Mouse (Mus musculus) kidney, embryonic 14.5 days (tissue): ENCODE results near the gene Fto. TPM values are rescaled to one million over a fixed set of nuclear protein-coding genes. Genes with fewer than 3 reads are reported as not detected.

Source experiments
- ATAC-seq: fragments of 200-750 bp; cut with Nextera tagmentation; 2 replicates; pipeline ENCODE4 v1.8.0; 2017; ENCODE audit warnings: moderate number of reproducible peaks, mild to moderate bottlenecking, moderate TSS enrichment, moderate library complexity; ENCODE audit not compliant: low FRiP score, low TSS enrichment
- H3K27ac ChIP-seq: fragments of 300-500 bp; sonication (generic); 2 replicates; pipeline ENCODE4 v1.5.1; 2014; ENCODE audit warnings: low read depth, mild to moderate bottlenecking, low read length, moderate library complexity, mixed read lengths
- H3K27me3 ChIP-seq: fragments of 300-500 bp; sonication (generic); 2 replicates; pipeline ENCODE4 v1.6.1; 2014; ENCODE audit warnings: mild to moderate bottlenecking, low read length; ENCODE audit not compliant: control insufficient read depth, insufficient read depth
- H3K36me3 ChIP-seq: fragments of 300-500 bp; sonication (generic); 2 replicates; pipeline ENCODE4 v1.6.1; 2014; ENCODE audit warnings: low read length, mixed read lengths; ENCODE audit not compliant: control insufficient read depth, insufficient read depth
- H3K4me1 ChIP-seq: fragments of 300-500 bp; sonication (generic); 2 replicates; pipeline ENCODE4 v1.6.1; 2014; ENCODE audit warnings: low read length, mixed read lengths; ENCODE audit not compliant: control insufficient read depth, insufficient read depth
- H3K4me2 ChIP-seq: fragments of 300-500 bp; sonication (generic); replicated peaks from 2 replicates; pipeline ENCODE4 v1.6.1; 2014; ENCODE audit warnings: low read depth, mild to moderate bottlenecking, low read length
- H3K4me3 ChIP-seq: fragments of 300-500 bp; sonication (generic); 2 replicates; pipeline ENCODE4 v1.5.1; 2014; ENCODE audit warnings: mild to moderate bottlenecking, low read length
- H3K9ac ChIP-seq: fragments of 300-500 bp; sonication (generic); 2 replicates; pipeline ENCODE4 v1.6.1; 2014; ENCODE audit warnings: low read depth, mild to moderate bottlenecking, low read length, moderate library complexity
- H3K9me3 ChIP-seq: fragments of 300-500 bp; sonication (generic); 2 replicates; pipeline ENCODE4 v1.6.1; 2016; ENCODE audit warnings: low read length; ENCODE audit not compliant: control insufficient read depth
- WGBS: fragments of 180-500 bp; shearing (Covaris S2); extraction: QIAGEN DNeasy Blood & Tissue Kit; methylation state at CpG from one replicate; pipeline ENCODE4 v1.1.7; 2014; 5-methylcytosine and 5-hydroxymethylcytosine counted together
- polyA plus RNA-seq: library from polyadenylated mRNA; unstranded; fragments of >200 nt; fragmentation: Nextera tagmentation; extraction: Ambion mirVana; gene quantifications from 2 replicates; pipeline ENCODE4 v1.2.1, GENCODE M21; 2014

The Fto gene
- polyA plus RNA-seq, 1 experiment from 2014 or later, result 94.3 TPM

DNA sequence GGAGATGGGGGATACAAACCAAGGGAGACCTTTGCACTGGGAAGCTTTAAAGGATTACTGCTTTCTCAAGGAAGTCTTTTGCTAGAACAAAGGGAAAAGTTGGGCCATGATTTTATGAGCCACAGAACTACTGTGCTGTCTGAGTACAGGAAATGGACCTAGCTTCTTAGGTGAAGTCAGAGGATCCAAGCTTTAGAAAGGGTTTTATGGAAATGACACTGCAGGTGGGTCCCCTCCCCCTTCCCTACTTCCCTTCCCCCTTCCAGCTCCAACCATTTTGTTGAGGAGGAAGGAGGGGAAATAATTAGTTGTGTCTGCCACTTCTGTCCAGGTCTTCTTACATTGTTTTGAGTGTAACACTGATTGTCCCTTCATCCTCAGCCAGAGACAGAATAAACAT, 182.7 kb downstream of the Fto start:
- Histone ChIP-seq H3K9ac (no peak overlapping the region), H3K27ac (no peak overlapping the region), H3K9me3 (no peaks in the 10 kb centered on the region), H3K4me2 (no peak overlapping the region), H3K36me3 (no peaks in the 10 kb centered on the region), H3K4me1 (no peaks in the 10 kb centered on the region), H3K27me3 (no peaks in the 10 kb centered on the region; the same call in 1 of the 2 replicates), H3K4me3 (no peak overlapping the region)
- ATAC-seq, result no peak

GRCm38 (mm10) chr8:91496936-91497335, 183.6 kb downstream of the Fto start:
- no peaks in the 10 kb centered on the region for H3K36me3 ChIP-seq
- H3K4me3 ChIP-seq, result no peak overlapping the region
- no peaks in the 10 kb centered on the region for H3K4me1 ChIP-seq
- H3K9ac ChIP-seq, result no peak overlapping the region
- H3K4me2 ChIP-seq, result no peak overlapping the region
- no peak for ATAC-seq
- H3K27me3 ChIP-seq, result no peaks in the 10 kb centered on the region; the same call in 1 of the 2 replicates
- H3K9me3 ChIP-seq, result no peaks in the 10 kb centered on the region
- 68% methylated on average over 7 of the region's 7 CpGs for WGBS
- no peak overlapping the region for H3K27ac ChIP-seq

GRCm38 (mm10) chr8:91498611-91499010, 185.3 kb downstream of the Fto start:
- no peak overlapping the region for H3K4me2 ChIP-seq
- no peaks in the 10 kb centered on the region for H3K9me3 ChIP-seq
- WGBS, result 89% methylated on average over 9 of the region's 9 CpGs
- ATAC-seq, result no peak
- H3K9ac ChIP-seq, result no peak overlapping the region
- no peak overlapping the region for H3K4me3 ChIP-seq
- no peak overlapping the region for H3K27ac ChIP-seq
- 0 out of 2 replicates have a peak, but pooled peaks cover 5% of the 10 kb centered on the region for H3K4me1 ChIP-seq
- no peaks in the 10 kb centered on the region for H3K36me3 ChIP-seq
- no peaks in the 10 kb centered on the region for H3K27me3 ChIP-seq

DNA sequence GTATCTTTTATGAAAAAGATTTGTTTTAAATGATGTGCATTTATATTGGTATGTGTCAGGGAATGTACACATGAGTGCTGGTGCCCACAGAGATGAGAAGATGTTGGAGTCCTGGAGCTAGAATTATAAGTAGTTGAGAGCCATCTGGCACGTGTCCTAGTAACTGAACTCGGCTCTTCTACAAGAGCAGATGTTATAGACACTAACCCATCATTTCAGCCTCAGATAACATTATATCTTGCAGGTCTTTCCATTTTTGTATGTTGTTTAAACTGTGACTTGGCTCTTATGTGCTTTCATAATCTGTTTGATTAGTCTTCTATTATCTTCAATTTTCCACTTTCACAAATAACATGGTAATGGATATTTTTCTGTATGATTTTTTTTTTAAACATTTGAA, 186.0 kb downstream of the Fto start:
- no peak for ATAC-seq
- Histone ChIP-seq H3K4me2 (no peak overlapping the region), H3K36me3 (no peaks in the 10 kb centered on the region), H3K27me3 (no peaks in the 10 kb centered on the region), H3K27ac (no peak overlapping the region), H3K4me3 (no peak overlapping the region), H3K9ac (no peak overlapping the region), H3K4me1 (peaks cover 7% of the 10 kb centered on the region; the same call in 1 of the 2 replicates), H3K9me3 (no peaks in the 10 kb centered on the region)
- WGBS, result 87% methylated on average over 2 of the region's 2 CpGs

DNA sequence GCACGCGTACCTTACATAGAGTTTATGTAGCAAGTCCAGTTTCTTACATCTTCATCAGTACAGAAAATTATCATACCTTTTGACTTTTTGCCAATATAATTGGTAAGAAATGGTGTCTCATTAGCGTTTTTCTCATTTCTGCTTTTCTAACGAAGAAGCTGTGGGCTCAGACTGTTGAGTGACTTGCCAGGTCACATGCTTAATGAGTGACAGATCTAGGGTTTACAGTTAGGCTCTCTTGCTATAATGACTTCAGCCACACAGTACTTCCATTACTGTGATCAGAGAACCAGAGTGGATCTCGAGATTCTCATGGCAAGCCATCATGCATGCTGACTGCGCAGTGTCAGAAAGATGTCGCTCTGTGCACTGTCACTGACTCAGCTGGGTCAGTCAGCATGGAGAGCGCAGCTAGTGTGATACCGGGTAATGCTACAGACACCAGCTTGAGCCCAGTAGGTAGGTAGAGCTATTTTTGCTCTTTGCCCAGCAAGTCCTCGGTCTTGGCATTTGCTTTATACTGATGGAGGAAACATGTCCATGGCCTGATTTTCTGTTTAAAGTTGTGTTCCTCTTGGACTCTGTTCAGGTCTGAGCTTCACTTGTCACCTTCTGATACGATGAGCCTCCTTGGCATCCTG, 188.8 kb downstream of the Fto start:
- Histone ChIP-seq H3K4me1 (peaks cover 7% of the 10 kb centered on the region; the same call in 1 of the 2 replicates), H3K4me2 (no peak overlapping the region), H3K9me3 (no peaks in the 10 kb centered on the region), H3K27ac (no peak overlapping the region), H3K27me3 (no peaks in the 10 kb centered on the region; the same call in 1 of the 2 replicates), H3K36me3 (no peaks in the 10 kb centered on the region), H3K4me3 (no peak overlapping the region), H3K9ac (no peak overlapping the region)
- ATAC-seq, result no peak
- WGBS, result 88% methylated on average over 11 of the region's 11 CpGs

DNA sequence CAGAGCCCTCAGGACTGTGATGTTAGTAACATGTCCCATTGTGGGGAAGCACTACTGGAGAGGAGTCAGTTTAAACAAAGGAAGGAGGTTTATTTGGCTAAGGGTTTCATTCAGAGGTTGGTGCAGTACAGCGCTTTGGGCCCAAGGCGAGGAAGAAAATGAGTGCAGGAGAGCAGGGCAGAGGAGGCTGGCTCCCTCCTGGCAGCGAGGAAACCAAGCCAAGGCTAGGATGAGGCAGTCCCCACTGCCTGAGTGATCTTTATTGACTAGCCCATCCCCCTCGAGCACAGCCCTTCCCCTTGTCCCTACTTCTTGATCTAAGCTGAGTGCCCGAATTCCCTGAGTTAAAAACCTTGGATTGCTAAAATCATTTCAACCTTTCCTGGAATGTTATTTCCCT, 189.5 kb downstream of the Fto start:
- H3K27me3 ChIP-seq, result no peaks in the 10 kb centered on the region; the same call in 1 of the 2 replicates
- H3K4me2 ChIP-seq, result no peak overlapping the region
- no peak overlapping the region for H3K27ac ChIP-seq
- H3K4me1 ChIP-seq, result peaks cover 14% of the 10 kb centered on the region; the same call in 1 of the 2 replicates
- H3K9me3 ChIP-seq, result no peaks in the 10 kb centered on the region
- no peak overlapping the region for H3K9ac ChIP-seq
- H3K36me3 ChIP-seq, result no peaks in the 10 kb centered on the region
- WGBS, result 47% methylated on average over 5 of the region's 5 CpGs
- H3K4me3 ChIP-seq, result no peak overlapping the region
- ATAC-seq, result no peak

DNA sequence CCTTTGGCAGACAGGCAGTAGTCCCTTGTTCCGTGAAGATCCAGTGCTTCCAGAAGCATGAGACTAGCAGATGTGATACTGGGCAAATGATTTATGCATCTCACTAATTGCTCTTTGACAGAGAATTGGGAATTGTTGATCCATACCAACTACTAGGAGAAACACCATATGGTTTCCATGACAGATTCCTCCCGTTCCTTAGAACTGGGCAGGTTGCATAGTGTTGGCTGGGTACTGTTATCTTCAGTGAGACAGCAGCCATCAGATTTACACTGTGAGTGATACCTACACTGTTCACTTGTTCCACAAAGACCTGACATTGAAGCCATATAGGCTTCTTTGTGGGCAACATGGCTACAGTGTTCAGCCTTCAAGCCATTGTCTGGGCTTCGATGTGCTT, 191.0 kb downstream of the Fto start:
- WGBS, result 64% methylated on average over 3 of the region's 3 CpGs
- Histone ChIP-seq H3K4me3 (no peak overlapping the region), H3K9me3 (no peaks in the 10 kb centered on the region), H3K27me3 (no peaks in the 10 kb centered on the region; the same call in 1 of the 2 replicates), H3K4me1 (peaks cover 22% of the 10 kb centered on the region), H3K4me2 (no peak overlapping the region), H3K27ac (no peak overlapping the region), H3K36me3 (no peaks in the 10 kb centered on the region), H3K9ac (no peak overlapping the region)
- ATAC-seq, result no peak

DNA sequence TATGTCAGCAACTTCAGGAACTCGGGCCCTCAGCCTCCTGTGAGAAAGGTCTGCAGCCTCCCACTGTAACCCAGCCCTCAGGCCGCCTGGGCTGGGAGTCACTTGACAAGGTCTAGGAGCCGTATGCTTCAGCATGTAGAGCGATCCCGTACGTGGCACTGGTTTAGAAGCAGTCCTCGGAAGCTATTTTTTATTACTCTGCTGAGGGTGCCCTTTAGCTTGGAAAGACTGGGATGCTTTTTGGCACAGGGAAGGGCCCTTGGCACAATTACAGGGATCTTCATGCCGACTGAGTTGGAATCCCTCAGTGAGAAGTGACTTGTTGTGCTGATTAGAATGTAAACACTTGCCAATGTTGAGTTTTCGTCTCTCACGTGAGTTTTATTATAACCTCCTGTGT, 191.6 kb downstream of the Fto start:
- Histone ChIP-seq H3K4me3 (no peak overlapping the region), H3K4me2 (no peak overlapping the region), H3K4me1 (peaks cover 22% of the 10 kb centered on the region), H3K27me3 (no peaks in the 10 kb centered on the region; the same call in 1 of the 2 replicates), H3K9me3 (no peaks in the 10 kb centered on the region), H3K27ac (no peak overlapping the region), H3K36me3 (no peaks in the 10 kb centered on the region), H3K9ac (no peak overlapping the region)
- ATAC-seq, result no peak
- WGBS, result 74% methylated on average over 10 of the region's 10 CpGs

- no peak for ATAC-seq
- H3K27me3 ChIP-seq, result no peaks in the 10 kb centered on the region; the same call in 1 of the 2 replicates
- no peaks in the 10 kb centered on the region for H3K36me3 ChIP-seq
- 83% methylated on average over 8 of the region's 8 CpGs for WGBS
- peaks cover 26% of the 10 kb centered on the region for H3K4me1 ChIP-seq
- no peak overlapping the region for H3K9ac ChIP-seq
- H3K9me3 ChIP-seq, result no peaks in the 10 kb centered on the region
- no peak overlapping the region for H3K4me2 ChIP-seq
- H3K27ac ChIP-seq, result no peak overlapping the region
- H3K4me3 ChIP-seq, result no peak overlapping the region
Observed at GRCm38 (mm10) chr8:91505411-91505954, 192.2 kb downstream of the Fto start.
